Mouse (Mus musculus): ENCODE measurements at regions not wholly inside any gene's neighbourhood (a gene's known extent, or its start where the extent isn't known, plus 50 kb on each side); places are given as distances from the start of the nearest gene placed in this dataset.

GRCm38 (mm10) chr11:111313566-111313965 is 247.6 kb downstream of the Kcnj2 start:
- Histone ChIP-seq H3K9me3 (ENCODE audit: low read length) (no peaks in the 10 kb centered on the region), H3K27ac (ENCODE audit: low read length) (no peak overlapping the region), H3K36me3 (ENCODE audit: insufficient read depth, low read length) (no peaks in the 10 kb centered on the region), H3K4me1 (ENCODE audit: insufficient read depth, low read length) (no peaks in the 10 kb centered on the region), H3K27me3 (ENCODE audit: insufficient read depth, low read length) (no peaks in the 10 kb centered on the region), H3K4me3 (ENCODE audit: low read length) (no peak overlapping the region), H3K9ac (replicated peaks; ENCODE audit: low read length) (no peak overlapping the region), H3K4me2 (replicated peaks; ENCODE audit: low read depth, low read length) (no peak overlapping the region)
- 54% methylated on average over 3 of the region's 3 CpGs for WGBS
- no peak for ATAC-seq (ENCODE audit: low FRiP score, low TSS enrichment)

DNA sequence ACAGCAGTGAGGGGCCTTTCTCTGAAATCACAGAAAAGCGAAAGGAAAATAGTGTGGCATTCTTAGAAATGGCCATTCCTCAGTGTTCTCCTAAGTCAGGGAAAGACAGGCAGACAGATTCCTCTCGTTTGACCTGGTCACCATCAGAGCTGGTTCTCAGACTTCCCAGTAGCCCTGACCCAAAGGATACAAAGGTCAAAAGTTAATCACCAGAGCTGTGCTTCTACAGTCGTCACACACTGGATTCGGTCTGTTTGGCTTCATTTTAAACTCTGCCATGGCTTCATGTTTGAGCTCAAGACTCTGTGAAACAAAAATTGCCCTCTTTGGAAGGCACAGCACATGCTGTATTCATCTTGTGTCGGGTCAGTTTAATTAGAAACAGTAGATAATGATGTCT is 255.6 kb downstream of the Kcnj2 start:
- Histone ChIP-seq H3K4me1 (ENCODE audit: insufficient read depth, low read length) (0 out of 2 replicates have a peak, but pooled peaks cover 2% of the 10 kb centered on the region), H3K4me3 (ENCODE audit: low read length) (no peak overlapping the region), H3K27ac (ENCODE audit: low read length) (no peak overlapping the region), H3K27me3 (ENCODE audit: insufficient read depth, low read length) (no peaks in the 10 kb centered on the region), H3K36me3 (ENCODE audit: insufficient read depth, low read length) (no peaks in the 10 kb centered on the region), H3K9ac (replicated peaks; ENCODE audit: low read length) (no peak overlapping the region), H3K4me2 (replicated peaks; ENCODE audit: low read depth, low read length) (no peak overlapping the region), H3K9me3 (ENCODE audit: low read length) (no peaks in the 10 kb centered on the region)
- ATAC-seq (ENCODE audit: low FRiP score, low TSS enrichment): no peak
- WGBS: 38% methylated on average over 5 of the region's 5 CpGs

GRCm38 (mm10) chr11:111324453-111325010 is 258.6 kb downstream of the Kcnj2 start:
- 71% methylated on average over 5 of the region's 5 CpGs for WGBS
- no peaks in the 10 kb centered on the region for H3K36me3 ChIP-seq (ENCODE audit: insufficient read depth, low read length)
- 0 out of 2 replicates have a peak, but pooled peaks cover 2% of the 10 kb centered on the region for H3K4me1 ChIP-seq (ENCODE audit: insufficient read depth, low read length)
- no peak for ATAC-seq (ENCODE audit: low FRiP score, low TSS enrichment)
- H3K4me3 ChIP-seq (ENCODE audit: low read length): no peak overlapping the region
- no peak overlapping the region for H3K9ac ChIP-seq (replicated peaks; ENCODE audit: low read length)
- H3K27me3 ChIP-seq (ENCODE audit: insufficient read depth, low read length): no peaks in the 10 kb centered on the region
- no peaks in the 10 kb centered on the region for H3K9me3 ChIP-seq (ENCODE audit: low read length)
- H3K4me2 ChIP-seq (replicated peaks; ENCODE audit: low read depth, low read length): no peak overlapping the region
- no peak overlapping the region for H3K27ac ChIP-seq (ENCODE audit: low read length)

DNA sequence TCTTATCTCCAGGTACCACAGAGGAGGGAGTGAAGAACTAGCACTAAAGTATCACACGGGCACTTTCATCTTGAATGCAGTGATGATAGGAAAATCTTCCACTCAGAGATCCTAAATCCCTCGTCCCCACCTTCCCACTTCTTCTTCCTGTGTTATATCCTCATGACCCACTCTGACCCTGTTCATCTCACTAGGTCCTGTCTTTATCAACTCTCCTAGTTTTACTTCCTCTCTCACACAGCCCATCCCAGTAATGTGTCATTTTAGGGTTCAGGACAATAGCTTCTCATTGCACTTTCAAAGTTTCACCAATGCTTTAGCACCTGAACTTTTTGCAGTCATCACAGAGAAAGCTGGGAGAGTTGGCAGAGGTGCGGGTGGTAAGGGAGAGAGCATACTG is 261.0 kb downstream of the Kcnj2 start:
- no peaks in the 10 kb centered on the region for H3K27me3 ChIP-seq (ENCODE audit: insufficient read depth, low read length)
- no peak overlapping the region for H3K9ac ChIP-seq (replicated peaks; ENCODE audit: low read length)
- H3K4me2 ChIP-seq (replicated peaks; ENCODE audit: low read depth, low read length): no peak overlapping the region
- ATAC-seq (ENCODE audit: low FRiP score, low TSS enrichment): no peak
- no peak overlapping the region for H3K27ac ChIP-seq (ENCODE audit: low read length)
- 0 out of 2 replicates have a peak, but pooled peaks cover 2% of the 10 kb centered on the region for H3K4me1 ChIP-seq (ENCODE audit: insufficient read depth, low read length)
- no peaks in the 10 kb centered on the region for H3K9me3 ChIP-seq (ENCODE audit: low read length)
- 64% methylated on average over 3 of the region's 3 CpGs for WGBS
- no peaks in the 10 kb centered on the region for H3K36me3 ChIP-seq (ENCODE audit: insufficient read depth, low read length)
- no peak overlapping the region for H3K4me3 ChIP-seq (ENCODE audit: low read length)

GRCm38 (mm10) chr11:111328258-111328657 is 262.3 kb downstream of the Kcnj2 start:
- H3K4me3 ChIP-seq (ENCODE audit: low read length): no peak overlapping the region
- WGBS: 57% methylated on average over 1 of the region's 1 CpGs
- no peak for ATAC-seq (ENCODE audit: low FRiP score, low TSS enrichment)

DNA sequence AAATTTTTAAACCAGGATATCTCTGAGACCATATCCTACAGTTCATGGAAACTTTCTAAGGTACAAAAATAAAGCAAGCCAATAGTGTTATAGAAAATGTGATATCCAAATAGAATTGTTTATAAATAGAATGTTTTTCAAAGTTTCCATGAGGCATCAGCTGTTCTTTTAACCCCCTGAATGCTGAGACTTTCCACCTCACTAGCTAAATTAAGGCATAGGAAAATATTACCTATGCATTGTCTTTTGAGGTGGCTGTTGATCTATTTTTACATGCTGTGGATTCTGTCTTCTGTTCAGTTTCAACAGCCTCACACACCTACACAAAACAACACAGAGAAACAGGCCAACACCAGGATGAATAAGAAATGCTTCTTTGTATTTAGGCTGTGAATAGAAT is 265.6 kb downstream of the Kcnj2 start:
- ATAC-seq (ENCODE audit: low FRiP score, low TSS enrichment): no peak
- H3K9ac ChIP-seq (replicated peaks; ENCODE audit: low read length): no peak overlapping the region
- H3K9me3 ChIP-seq (ENCODE audit: low read length): no peaks in the 10 kb centered on the region
- no peak overlapping the region for H3K4me3 ChIP-seq (ENCODE audit: low read length)
- no peaks in the 10 kb centered on the region for H3K27me3 ChIP-seq (ENCODE audit: insufficient read depth, low read length)
- no peak overlapping the region for H3K27ac ChIP-seq (ENCODE audit: low read length)
- no peaks in the 10 kb centered on the region for H3K4me1 ChIP-seq (ENCODE audit: insufficient read depth, low read length)
- H3K36me3 ChIP-seq (ENCODE audit: insufficient read depth, low read length): no peaks in the 10 kb centered on the region
- H3K4me2 ChIP-seq (replicated peaks; ENCODE audit: low read depth, low read length): no peak overlapping the region

More at GRCm38 (mm10) chr11:111328258-111328657, 262.3 kb downstream of the Kcnj2 start:
- Histone ChIP-seq H3K4me2 (replicated peaks; ENCODE audit: low read depth, low read length) (no peak overlapping the region), H3K4me1 (ENCODE audit: insufficient read depth, low read length) (no peaks in the 10 kb centered on the region), H3K9me3 (ENCODE audit: low read length) (no peaks in the 10 kb centered on the region), H3K9ac (replicated peaks; ENCODE audit: low read length) (no peak overlapping the region), H3K27me3 (ENCODE audit: insufficient read depth, low read length) (no peaks in the 10 kb centered on the region), H3K27ac (ENCODE audit: low read length) (no peak overlapping the region), H3K36me3 (ENCODE audit: insufficient read depth, low read length) (no peaks in the 10 kb centered on the region)

DNA sequence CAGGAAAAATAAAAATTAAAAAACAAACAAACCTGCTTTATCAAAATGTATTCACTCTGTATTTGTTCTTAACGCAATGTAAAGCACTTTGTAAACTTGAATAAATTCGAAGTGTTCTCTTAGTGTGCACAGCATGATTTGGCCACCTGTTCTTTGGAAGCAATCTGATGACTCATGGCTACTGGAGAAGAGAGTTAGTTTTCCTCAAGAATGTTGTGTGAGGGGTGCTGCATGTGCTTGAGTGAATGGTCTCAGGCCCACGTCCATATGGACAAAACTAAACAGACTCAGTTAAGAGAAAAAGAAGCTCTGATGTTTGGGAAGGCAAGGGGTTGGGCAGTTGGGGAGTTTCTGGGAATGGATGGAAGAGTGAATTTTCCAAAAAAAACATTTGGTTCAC is 267.1 kb downstream of the Kcnj2 start:
- Histone ChIP-seq H3K9me3 (ENCODE audit: low read length) (no peaks in the 10 kb centered on the region), H3K4me1 (ENCODE audit: insufficient read depth, low read length) (no peaks in the 10 kb centered on the region), H3K27ac (ENCODE audit: low read length) (no peak overlapping the region), H3K36me3 (ENCODE audit: insufficient read depth, low read length) (no peaks in the 10 kb centered on the region), H3K4me3 (ENCODE audit: low read length) (no peak overlapping the region), H3K4me2 (replicated peaks; ENCODE audit: low read depth, low read length) (no peak overlapping the region), H3K27me3 (ENCODE audit: insufficient read depth, low read length) (no peaks in the 10 kb centered on the region), H3K9ac (replicated peaks; ENCODE audit: low read length) (no peak overlapping the region)
- whole genome bisulfite sequencing: 74% methylated on average over 3 of the region's 3 CpGs
- no peak for ATAC-seq (ENCODE audit: low FRiP score, low TSS enrichment)

GRCm38 (mm10) chr11:111347562-111347961 is 281.6 kb downstream of the Kcnj2 start:
- Histone ChIP-seq H3K36me3 (ENCODE audit: insufficient read depth, low read length) (no peaks in the 10 kb centered on the region), H3K9me3 (ENCODE audit: low read length) (no peaks in the 10 kb centered on the region), H3K27me3 (ENCODE audit: insufficient read depth, low read length) (no peaks in the 10 kb centered on the region), H3K27ac (ENCODE audit: low read length) (no peak overlapping the region), H3K9ac (replicated peaks; ENCODE audit: low read length) (no peak overlapping the region), H3K4me3 (ENCODE audit: low read length) (no peak overlapping the region), H3K4me1 (ENCODE audit: insufficient read depth, low read length) (0 out of 2 replicates have a peak, but pooled peaks cover 3% of the 10 kb centered on the region), H3K4me2 (replicated peaks; ENCODE audit: low read depth, low read length) (no peak overlapping the region)
- peak; percentile 85 for ATAC-seq (ENCODE audit: low FRiP score, low TSS enrichment)
- WGBS: 28% methylated on average over 1 of the region's 1 CpGs

- WGBS: 27% methylated on average over 4 of the region's 4 CpGs
- no peak overlapping the region for H3K9ac ChIP-seq (replicated peaks; ENCODE audit: low read length)
- 0 out of 2 replicates have a peak, but pooled peaks have one; percentile 54 for ATAC-seq (ENCODE audit: low FRiP score, low TSS enrichment)
- H3K27me3 ChIP-seq (ENCODE audit: insufficient read depth, low read length): no peaks in the 10 kb centered on the region
- H3K36me3 ChIP-seq (ENCODE audit: insufficient read depth, low read length): no peaks in the 10 kb centered on the region
- no peak overlapping the region for H3K27ac ChIP-seq (ENCODE audit: low read length)
- no peak overlapping the region for H3K4me2 ChIP-seq (replicated peaks; ENCODE audit: low read depth, low read length)
- H3K9me3 ChIP-seq (ENCODE audit: low read length): no peaks in the 10 kb centered on the region
- no peak overlapping the region for H3K4me3 ChIP-seq (ENCODE audit: low read length)
- H3K4me1 ChIP-seq (ENCODE audit: insufficient read depth, low read length): 0 out of 2 replicates have a peak, but pooled peaks cover 3% of the 10 kb centered on the region
Observed at GRCm38 (mm10) chr11:111350028-111350427, 284.1 kb downstream of the Kcnj2 start.

DNA sequence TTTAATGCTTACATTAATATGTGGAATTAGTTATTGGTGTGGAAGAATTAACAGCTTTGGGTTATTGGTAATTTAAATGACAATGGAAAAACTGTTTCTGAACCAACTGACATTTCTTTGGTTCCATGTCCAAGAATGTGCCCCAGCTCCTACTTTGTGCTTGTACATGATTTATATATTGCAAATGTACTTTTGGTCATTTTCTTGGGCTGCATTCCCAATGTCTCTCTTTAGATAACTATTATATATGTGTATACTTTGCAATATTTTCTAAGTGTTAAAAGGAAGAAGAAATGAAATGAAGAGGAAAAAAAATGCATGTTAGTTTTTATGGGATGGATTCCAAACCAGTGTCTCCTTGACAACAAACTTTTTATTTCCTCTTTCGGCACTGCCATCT is 297.4 kb downstream of the Kcnj2 start:
- no peak for ATAC-seq (ENCODE audit: low FRiP score, low TSS enrichment)
- no peak overlapping the region for H3K27ac ChIP-seq (ENCODE audit: low read length)

More for the DNA sequence above, 297.4 kb downstream of the Kcnj2 start:
- H3K36me3 ChIP-seq (ENCODE audit: insufficient read depth, low read length): no peaks in the 10 kb centered on the region
- H3K4me2 ChIP-seq (replicated peaks; ENCODE audit: low read depth, low read length): no peak overlapping the region
- H3K4me1 ChIP-seq (ENCODE audit: insufficient read depth, low read length): no peaks in the 10 kb centered on the region
- H3K9ac ChIP-seq (replicated peaks; ENCODE audit: low read length): no peak overlapping the region
- WGBS: 69% methylated on average over 1 of the region's 1 CpGs
- no peak overlapping the region for H3K4me3 ChIP-seq (ENCODE audit: low read length)
- no peaks in the 10 kb centered on the region for H3K9me3 ChIP-seq (ENCODE audit: low read length)
- H3K27me3 ChIP-seq (ENCODE audit: insufficient read depth, low read length): no peaks in the 10 kb centered on the region
